Mouse (Mus musculus): ENCODE data around the gene Wdr19.

DNA sequence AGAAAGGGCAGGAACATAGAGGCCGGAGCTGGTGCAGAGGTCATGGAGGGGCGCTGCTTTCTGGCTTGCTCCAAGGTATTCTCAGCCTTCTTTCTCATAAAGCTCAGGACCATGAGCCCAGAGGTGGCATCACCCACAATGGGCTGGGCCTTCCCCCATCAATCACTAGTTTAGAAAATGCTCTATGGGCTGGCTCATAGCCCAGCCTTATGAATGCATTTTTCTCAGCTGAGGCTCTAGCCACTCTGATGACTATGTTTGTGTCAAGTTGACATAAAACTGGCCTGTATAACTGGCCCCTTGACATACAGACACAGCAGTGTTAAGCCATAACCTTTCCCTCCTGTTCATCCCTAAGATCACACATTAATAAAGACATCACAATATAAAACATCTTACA lies 5.2 kb downstream of the Wdr19 start:
- no peak for TF ChIP-seq CTCF (conservative IDR thresholded peaks at IDR 0.05; ENCODE audit: insufficient read depth, insufficient read length, low read depth, low read length)
- TF ChIP-seq POLR2A (IDR thresholded peaks at IDR 0.05; ENCODE audit: low read depth, low read length), result no peak
